Mouse (Mus musculus) liver, postnatal 0 days (tissue): Measurements from ENCODE around the gene St6galnac3. TPM values are rescaled to one million over a fixed set of nuclear protein-coding genes. Genes with fewer than 3 reads are reported as not detected.
A peak's percentile ranks its signal among the peaks of the same experiment; 100 is the strongest.
"Not testable (repeated sequence)": the region's sequence is repeated elsewhere in the genome, so short reads cannot be mapped to it uniquely, and the experiment has no call there.

Source experiments
- ATAC-seq: fragments of 200-750 bp; cut with Nextera tagmentation; 2 replicates; pipeline ENCODE4 v1.8.0; 2017; ENCODE audit warnings: mild to moderate bottlenecking, moderate library complexity
- DNase-seq: peaks from one replicate; pipeline ENCODE4 v3.0.0-alpha.2; 2016
- H3K27ac ChIP-seq: fragments of 300-500 bp; sonication (generic); 2 replicates; pipeline ENCODE4 v1.5.1; 2014; ENCODE audit warnings: antibody characterized with exemption, moderate library complexity, mild to moderate bottlenecking, low read depth
- H3K27me3 ChIP-seq: fragments of 300-500 bp; sonication (generic); 2 replicates; pipeline ENCODE4 v1.6.1; 2014; ENCODE audit warnings: low read length, control low read depth, mixed read lengths; ENCODE audit not compliant: insufficient read depth
- H3K36me3 ChIP-seq: fragments of 300-500 bp; sonication (generic); replicated peaks from 2 replicates; pipeline ENCODE4 v1.6.1; 2014; ENCODE audit warnings: mild to moderate bottlenecking, control low read depth, low read length, moderate library complexity, mixed read lengths; ENCODE audit not compliant: insufficient read depth
- H3K4me1 ChIP-seq: fragments of 300-500 bp; sonication (generic); 2 replicates; pipeline ENCODE4 v1.6.1; 2014; ENCODE audit warnings: antibody characterized with exemption, mild to moderate bottlenecking, control low read depth; ENCODE audit not compliant: insufficient read depth
- H3K4me2 ChIP-seq: fragments of 300-500 bp; sonication (generic); 2 replicates; pipeline ENCODE4 v1.6.1; 2014; ENCODE audit warnings: low read depth, mild to moderate bottlenecking, low read length, moderate library complexity, mixed read lengths
- H3K4me3 ChIP-seq: fragments of 300-500 bp; sonication (generic); 2 replicates; pipeline ENCODE4 v1.5.1; 2014; ENCODE audit warnings: low read depth, low read length
- H3K9ac ChIP-seq: fragments of 300-500 bp; sonication (generic); replicated peaks from 2 replicates; pipeline ENCODE4 v1.6.1; 2014; ENCODE audit warnings: mild to moderate bottlenecking, moderate library complexity
- H3K9me3 ChIP-seq: fragments of 300-500 bp; sonication (generic); 2 replicates; pipeline ENCODE4 v1.6.1; 2016; ENCODE audit warnings: mild to moderate bottlenecking, control low read depth, low read length, mixed read lengths
- CTCF ChIP-seq: sonication (generic); IDR thresholded peaks from 2 replicates; pipeline ENCODE4 v1.5.1; 2016; ENCODE audit warnings: antibody characterized with exemption, low read depth
- EP300 ChIP-seq: IDR thresholded peaks from 2 replicates; pipeline ENCODE4 v1.6.1; 2016; ENCODE audit warnings: antibody characterized with exemption, low read depth, mild to moderate bottlenecking
- WGBS: fragments of 180-500 bp; shearing (Covaris S2); extraction: QIAGEN DNeasy Blood & Tissue Kit; methylation state at CpG from one replicate; pipeline ENCODE4 v1.1.7; 2014; ENCODE audit not compliant: insufficient replicate concordance; 5-methylcytosine and 5-hydroxymethylcytosine counted together
- polyA plus RNA-seq: library from polyadenylated mRNA; unstranded; fragments of >200 nt; fragmentation: Nextera tagmentation; extraction: Ambion mirVana; gene quantifications from 2 replicates; pipeline ENCODE4 v1.2.1, GENCODE M21; 2015

Gene St6galnac3
- polyA plus RNA-seq, 1 experiment from 2014 or later: 5.0 TPM

GRCm38 (mm10) chr3:153764760-153765159 lies 39.8 kb upstream of the St6galnac3 start:
- Histone ChIP-seq H3K9me3 (peaks cover 2% of the 10 kb centered on the region; the same call in 1 of the 2 replicates), H3K4me1 (peaks cover 12% of the 10 kb centered on the region), H3K4me2 (no peak overlapping the region), H3K4me3 (no peak overlapping the region), H3K36me3 (no peaks in the 10 kb centered on the region), H3K9ac (no peak overlapping the region), H3K27ac (no peak overlapping the region), H3K27me3 (no peaks in the 10 kb centered on the region)
- WGBS: 28% methylated on average over 5 of the region's 5 CpGs
- DNase-seq: no peak
- no peak for TF ChIP-seq CTCF
- TF ChIP-seq EP300: peak; percentile 49; the same call in 1 of the 2 replicates
- peak; percentile 49 for ATAC-seq

GRCm38 (mm10) chr3:153761171-153761570 lies 36.2 kb upstream of the St6galnac3 start:
- no peaks in the 10 kb centered on the region for H3K27me3 ChIP-seq
- peaks cover 17% of the 10 kb centered on the region for H3K4me1 ChIP-seq
- H3K27ac ChIP-seq: no peak overlapping the region
- no peaks in the 10 kb centered on the region for H3K9me3 ChIP-seq
- TF ChIP-seq EP300: no peak
- TF ChIP-seq CTCF: no peak
- H3K36me3 ChIP-seq: no peaks in the 10 kb centered on the region
- no peak for ATAC-seq
- no peak overlapping the region for H3K4me2 ChIP-seq
- no peak overlapping the region for H3K4me3 ChIP-seq
- no peak for DNase-seq
- no peak overlapping the region for H3K9ac ChIP-seq
- WGBS: 93% methylated on average over 17 of the region's 17 CpGs

GRCm38 (mm10) chr3:153759269-153759668 lies 34.3 kb upstream of the St6galnac3 start:
- H3K27ac ChIP-seq: no peak overlapping the region
- no peaks in the 10 kb centered on the region for H3K9me3 ChIP-seq
- H3K4me3 ChIP-seq: no peak overlapping the region
- H3K4me2 ChIP-seq: no peak overlapping the region
- no peak for DNase-seq
- no peak for ATAC-seq
- TF ChIP-seq EP300: no peak
- TF ChIP-seq CTCF: no peak
- no peaks in the 10 kb centered on the region for H3K36me3 ChIP-seq
- no peaks in the 10 kb centered on the region for H3K27me3 ChIP-seq
- H3K4me1 ChIP-seq: peaks cover 6% of the 10 kb centered on the region
- H3K9ac ChIP-seq: no peak overlapping the region

GRCm38 (mm10) chr3:153756500-153756996 lies 31.6 kb upstream of the St6galnac3 start:
- H3K9ac ChIP-seq: no peak overlapping the region
- no peak overlapping the region for H3K4me3 ChIP-seq
- H3K4me1 ChIP-seq: peaks cover 5% of the 10 kb centered on the region; the same call in 1 of the 2 replicates
- H3K9me3 ChIP-seq: no peaks in the 10 kb centered on the region
- 94% methylated on average over 2 of the region's 2 CpGs for WGBS
- TF ChIP-seq CTCF (peak; percentile 42), EP300 (no peak)
- DNase-seq: no peak
- no peaks in the 10 kb centered on the region for H3K27me3 ChIP-seq
- H3K36me3 ChIP-seq: no peaks in the 10 kb centered on the region
- no peak for ATAC-seq
- no peak overlapping the region for H3K4me2 ChIP-seq
- no peak overlapping the region for H3K27ac ChIP-seq

- not testable (repeated sequence) for ATAC-seq, H3K27me3 ChIP-seq, H3K4me3 ChIP-seq, H3K9me3 ChIP-seq, H3K4me2 ChIP-seq, H3K4me1 ChIP-seq, H3K9ac ChIP-seq, H3K36me3 ChIP-seq, H3K27ac ChIP-seq, DNase-seq
- 49% methylated on average over 14 of the region's 14 CpGs for WGBS
Observed at GRCm38 (mm10) chr3:153755785-153756326, 30.9 kb upstream of the St6galnac3 start.

- WGBS: 47% methylated on average over 1 of the region's 1 CpGs
Observed at GRCm38 (mm10) chr3:153751435-153751834, 26.5 kb upstream of the St6galnac3 start.

More at GRCm38 (mm10) chr3:153751435-153751834, 26.5 kb upstream of the St6galnac3 start:
- Histone ChIP-seq H3K4me1 (no peaks in the 10 kb centered on the region), H3K27ac (no peak overlapping the region), H3K4me3 (no peak overlapping the region), H3K36me3 (no peaks in the 10 kb centered on the region), H3K9me3 (no peaks in the 10 kb centered on the region), H3K4me2 (no peak overlapping the region), H3K9ac (no peak overlapping the region), H3K27me3 (no peaks in the 10 kb centered on the region)
- TF ChIP-seq EP300 (no peak), CTCF (no peak)
- DNase-seq: no peak
- no peak for ATAC-seq
